Mouse (Mus musculus): Measurements from ENCODE around the gene Eif1ad. TPM values are rescaled to one million over a fixed set of nuclear protein-coding genes. Genes with fewer than 3 reads are reported as not detected.

Gene Eif1ad
- polyA plus RNA-seq, 1 experiment from 2014 or later, result 48.0 TPM

Other genes starting within 250 kb of the Eif1ad start
- 18.0 and 19.0 TPM in 2 replicates for gene Klc2, start 248.2 kb upstream of the Eif1ad start, polyA plus RNA-seq (2015; fragmentation: Nextera tagmentation; extraction: Ambion mirVana)
- gene Pacs1, start 93.6 kb upstream of the Eif1ad start, polyA plus RNA-seq (2015; fragmentation: Nextera tagmentation; extraction: Ambion mirVana), result 18.0 and 20.6 TPM in 2 replicates
- 278 and 308 TPM in 2 replicates for gene Sf3b2, start 71.3 kb upstream of the Eif1ad start, polyA plus RNA-seq (2015; fragmentation: Nextera tagmentation; extraction: Ambion mirVana)
- 2.2 and 2.9 TPM in 2 replicates for gene Gal3st3, start 68.4 kb upstream of the Eif1ad start, polyA plus RNA-seq (2015; fragmentation: Nextera tagmentation; extraction: Ambion mirVana)
- gene Catsper1, start 31.0 kb upstream of the Eif1ad start, polyA plus RNA-seq (2015; fragmentation: Nextera tagmentation; extraction: Ambion mirVana), result not detected in 2 replicates
- gene Cst6, start 17.2 kb upstream of the Eif1ad start, polyA plus RNA-seq (2015; fragmentation: Nextera tagmentation; extraction: Ambion mirVana), result 7.9 and 13.9 TPM in 2 replicates
- gene Banf1, start 427 bp downstream of the Eif1ad start, polyA plus RNA-seq (2015; fragmentation: Nextera tagmentation; extraction: Ambion mirVana), result 433 and 441 TPM in 2 replicates
- gene Sart1, start 22.0 kb downstream of the Eif1ad start, polyA plus RNA-seq (2015; fragmentation: Nextera tagmentation; extraction: Ambion mirVana), result 74.8 and 75.3 TPM in 2 replicates
- gene Tsga10ip, start 35.8 kb downstream of the Eif1ad start, polyA plus RNA-seq (2015; fragmentation: Nextera tagmentation; extraction: Ambion mirVana), result 8.3 and 12.9 TPM in 2 replicates
- 210 and 222 TPM in 2 replicates for gene Drap1, start 58.2 kb downstream of the Eif1ad start, polyA plus RNA-seq (2015; fragmentation: Nextera tagmentation; extraction: Ambion mirVana)
- 47.8 and 49.4 TPM in 2 replicates for gene AI837181, start 58.4 kb downstream of the Eif1ad start, polyA plus RNA-seq (2015; fragmentation: Nextera tagmentation; extraction: Ambion mirVana)
- gene Fosl1, start 80.8 kb downstream of the Eif1ad start, polyA plus RNA-seq (2015; fragmentation: Nextera tagmentation; extraction: Ambion mirVana), result not detected in 2 replicates
- gene Ccdc85b, start 91.2 kb downstream of the Eif1ad start, polyA plus RNA-seq (2015; fragmentation: Nextera tagmentation; extraction: Ambion mirVana), result 11.8 and 11.9 TPM in 2 replicates
- 99.4 and 99.7 TPM in 2 replicates for gene Fibp, start 93.9 kb downstream of the Eif1ad start, polyA plus RNA-seq (2015; fragmentation: Nextera tagmentation; extraction: Ambion mirVana)
- gene Ctsw, start 101.8 kb downstream of the Eif1ad start, polyA plus RNA-seq (2015; fragmentation: Nextera tagmentation; extraction: Ambion mirVana), result 1.3 and 2.3 TPM in 2 replicates
- 145 and 152 TPM in 2 replicates for gene Efemp2, start 107.2 kb downstream of the Eif1ad start, polyA plus RNA-seq (2015; fragmentation: Nextera tagmentation; extraction: Ambion mirVana)
- 35.6 and 36.3 TPM in 2 replicates for gene Mus81, start 121.7 kb downstream of the Eif1ad start, polyA plus RNA-seq (2015; fragmentation: Nextera tagmentation; extraction: Ambion mirVana)
- 2,358 and 2,394 TPM in 2 replicates for gene Cfl1, start 123.7 kb downstream of the Eif1ad start, polyA plus RNA-seq (2015; fragmentation: Nextera tagmentation; extraction: Ambion mirVana)
- gene 1700020D05Rik, start 137.0 kb downstream of the Eif1ad start, polyA plus RNA-seq (2015; fragmentation: Nextera tagmentation; extraction: Ambion mirVana), result not detected in 2 replicates
- gene Snx32, start 143.8 kb downstream of the Eif1ad start, polyA plus RNA-seq (2015; fragmentation: Nextera tagmentation; extraction: Ambion mirVana), result 8.8 and 11.1 TPM in 2 replicates
- 14.6 and 17.8 TPM in 2 replicates for gene Ovol1, start 193.9 kb downstream of the Eif1ad start, polyA plus RNA-seq (2015; fragmentation: Nextera tagmentation; extraction: Ambion mirVana)
- 7.1 and 8.3 TPM in 2 replicates for gene Ap5b1, start 201.3 kb downstream of the Eif1ad start, polyA plus RNA-seq (2015; fragmentation: Nextera tagmentation; extraction: Ambion mirVana)
- gene Rnaseh2c, start 235.1 kb downstream of the Eif1ad start, polyA plus RNA-seq (2015; fragmentation: Nextera tagmentation; extraction: Ambion mirVana), result 124 and 144 TPM in 2 replicates
- gene Kat5, start 243.5 kb downstream of the Eif1ad start, polyA plus RNA-seq (2015; fragmentation: Nextera tagmentation; extraction: Ambion mirVana), result 42.2 and 49.1 TPM in 2 replicates